Mouse (Mus musculus) ZHBTc4 (cell line): ENCODE measurements around the gene Tmed9.
A peak's percentile ranks its signal among the peaks of the same experiment; 100 is the strongest.
"Not testable (repeated sequence)": the region's sequence is repeated elsewhere in the genome, so short reads cannot be mapped to it uniquely, and the experiment has no call there.

ENCODE experiments used
- DNase-seq: peaks from one replicate; pipeline ENCODE4 v3.0.0-alpha.2; 2011; ENCODE audit warnings: low read depth, low spot score

Gene Tmed9

DNA sequence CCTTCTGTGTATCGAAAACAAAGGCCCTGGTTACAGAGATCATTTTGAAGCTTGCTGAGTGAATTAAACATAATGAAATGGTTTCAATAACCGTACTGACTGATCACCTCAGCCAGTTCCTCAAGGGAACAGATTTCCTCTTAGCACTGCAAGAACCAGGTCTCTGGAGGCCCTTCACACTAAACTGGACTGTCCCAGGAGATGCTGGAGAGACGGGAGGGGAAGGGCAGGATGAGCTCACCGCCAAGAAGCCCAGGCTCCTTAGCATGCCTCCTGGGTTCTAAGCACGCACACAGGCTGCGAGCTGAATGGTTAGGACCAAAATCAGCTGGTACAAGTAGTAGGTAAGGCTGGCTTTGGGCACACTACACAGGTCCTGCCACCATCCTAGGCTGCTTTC lies 6.5 kb upstream of the Tmed9 start:
- DNase-seq: no peak

DNA sequence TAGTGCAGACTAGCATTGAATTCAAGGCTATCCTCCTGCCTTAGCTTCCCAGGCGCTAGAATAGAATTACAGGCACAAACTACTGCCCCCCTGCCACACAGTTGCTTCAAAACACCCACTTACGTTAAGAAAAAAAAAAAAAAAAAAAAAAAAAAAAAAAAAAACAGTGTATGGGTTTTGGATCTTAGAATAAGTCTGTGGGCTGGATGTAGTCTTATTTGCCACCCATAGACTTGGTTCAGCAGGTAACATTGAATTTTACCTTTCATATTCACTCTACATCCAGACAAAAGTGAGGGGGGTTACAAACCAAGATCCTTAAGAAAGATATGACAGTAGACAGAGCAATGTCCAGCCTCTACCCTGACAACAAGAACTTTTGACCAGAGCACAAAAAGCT lies 5.6 kb upstream of the Tmed9 start:
- no peak for DNase-seq

GRCm38 (mm10) chr13:55568524-55568923 lies 5.0 kb upstream of the Tmed9 start:
- not testable (repeated sequence) for DNase-seq

DNA sequence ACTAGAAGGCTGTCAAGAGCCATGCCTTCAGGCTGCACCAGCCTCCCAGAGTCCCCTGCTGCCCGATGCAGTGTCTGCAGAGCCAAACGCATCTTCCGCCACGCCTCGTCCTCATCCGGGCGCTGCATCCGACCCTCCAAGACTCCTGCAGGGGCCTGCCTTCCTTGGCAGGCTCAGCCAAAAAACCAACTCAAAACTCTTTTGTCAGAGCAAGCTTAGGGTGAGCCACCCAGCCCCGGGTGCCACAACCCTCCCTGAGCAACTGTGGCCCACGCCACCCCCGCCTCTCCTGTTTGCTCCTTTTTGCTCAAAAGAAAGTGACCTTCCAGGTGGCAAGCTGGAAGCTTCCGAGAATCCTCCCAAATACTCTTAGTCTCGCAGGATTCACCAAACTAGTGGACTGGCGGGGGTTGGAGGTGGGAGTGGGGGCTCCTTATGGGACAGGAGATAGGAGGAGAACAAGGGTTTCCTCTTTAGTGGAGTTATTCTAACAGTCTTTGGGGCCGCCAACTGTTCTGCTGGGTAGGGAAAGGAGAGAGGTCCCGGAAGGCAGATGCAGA lies 3.7 kb upstream of the Tmed9 start:
- peak; percentile 46 for DNase-seq

- peak; percentile 57 for DNase-seq
These were observed 3.1 kb upstream of the Tmed9 start for GRCm38 (mm10) chr13:55570286-55570973.

DNA sequence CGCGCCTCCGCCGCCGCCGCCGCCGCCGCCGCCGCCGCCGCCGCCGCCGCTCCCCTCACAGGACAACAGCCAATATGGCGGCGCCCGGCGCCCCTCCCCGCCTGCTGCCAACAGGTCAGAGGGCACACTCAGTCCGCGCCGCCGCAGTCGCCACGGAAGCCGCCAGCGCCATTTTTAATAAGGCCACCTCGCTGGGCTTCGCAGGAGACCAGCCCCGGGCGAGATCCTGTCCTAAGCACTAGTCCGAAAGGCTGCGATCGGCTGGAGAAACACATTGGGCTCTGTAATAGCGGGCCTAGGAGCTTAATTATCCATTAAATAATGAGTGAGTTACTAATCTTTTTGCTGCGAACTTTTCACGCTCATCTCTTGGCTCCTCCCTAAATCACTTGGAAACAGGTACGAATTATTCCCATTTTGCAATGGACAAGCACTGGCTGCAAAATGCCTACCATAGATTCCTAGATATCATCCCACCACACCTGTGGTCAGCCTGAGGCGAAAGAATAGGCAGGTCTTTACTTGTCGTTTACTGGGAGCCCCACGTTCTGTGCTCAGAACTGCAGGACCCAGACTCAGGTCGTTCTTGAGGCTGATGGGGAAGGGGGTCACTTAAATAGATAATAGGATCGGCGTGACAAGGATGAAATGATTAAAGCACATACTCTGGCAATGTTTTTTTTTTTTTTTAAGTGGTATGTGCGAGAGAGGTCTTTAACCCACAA lies 2.3 kb upstream of the Tmed9 start, which contains the start of gene Fam193b:
Gene Fam193b, minus strand, starts transcription at position 94 of the 725 bp plus-strand sequence.
- peak; percentile 97 for DNase-seq

- DNase-seq: no peak
These were observed 1.6 kb upstream of the Tmed9 start for GRCm38 (mm10) chr13:55571977-55572376.

- DNase-seq: no peak
These were observed 789 bp downstream of the Tmed9 start for GRCm38 (mm10) chr13:55574321-55574720.

GRCm38 (mm10) chr13:55575932-55576331 lies 2.4 kb downstream of the Tmed9 start:
- DNase-seq: peak; percentile 79

GRCm38 (mm10) chr13:55576872-55577271 lies 3.3 kb downstream of the Tmed9 start:
- DNase-seq: not testable (repeated sequence)

DNA sequence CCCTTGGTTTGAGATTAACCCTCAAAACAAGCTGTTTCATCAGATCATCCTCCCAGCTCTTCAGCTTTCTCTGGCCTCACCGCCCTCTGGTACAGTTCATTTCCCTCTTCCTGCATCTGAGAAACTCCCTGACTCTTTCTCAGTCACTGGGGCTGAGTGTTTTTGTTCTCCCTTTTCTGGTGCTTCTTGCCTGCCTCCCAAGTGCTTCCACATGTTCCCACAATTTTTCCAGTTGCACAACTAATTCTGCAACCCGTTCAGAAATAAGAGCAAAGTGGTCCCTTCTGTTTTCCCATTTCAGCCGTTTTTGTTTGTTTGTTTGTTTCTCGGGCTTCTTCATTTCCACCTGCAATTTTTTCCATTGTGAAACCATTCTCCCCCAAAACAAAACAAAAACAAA lies 4.6 kb downstream of the Tmed9 start:
- no peak for DNase-seq

GRCm38 (mm10) chr13:55591961-55592490 lies 18.5 kb downstream of the Tmed9 start:
- peak; percentile 86 for DNase-seq

DNA sequence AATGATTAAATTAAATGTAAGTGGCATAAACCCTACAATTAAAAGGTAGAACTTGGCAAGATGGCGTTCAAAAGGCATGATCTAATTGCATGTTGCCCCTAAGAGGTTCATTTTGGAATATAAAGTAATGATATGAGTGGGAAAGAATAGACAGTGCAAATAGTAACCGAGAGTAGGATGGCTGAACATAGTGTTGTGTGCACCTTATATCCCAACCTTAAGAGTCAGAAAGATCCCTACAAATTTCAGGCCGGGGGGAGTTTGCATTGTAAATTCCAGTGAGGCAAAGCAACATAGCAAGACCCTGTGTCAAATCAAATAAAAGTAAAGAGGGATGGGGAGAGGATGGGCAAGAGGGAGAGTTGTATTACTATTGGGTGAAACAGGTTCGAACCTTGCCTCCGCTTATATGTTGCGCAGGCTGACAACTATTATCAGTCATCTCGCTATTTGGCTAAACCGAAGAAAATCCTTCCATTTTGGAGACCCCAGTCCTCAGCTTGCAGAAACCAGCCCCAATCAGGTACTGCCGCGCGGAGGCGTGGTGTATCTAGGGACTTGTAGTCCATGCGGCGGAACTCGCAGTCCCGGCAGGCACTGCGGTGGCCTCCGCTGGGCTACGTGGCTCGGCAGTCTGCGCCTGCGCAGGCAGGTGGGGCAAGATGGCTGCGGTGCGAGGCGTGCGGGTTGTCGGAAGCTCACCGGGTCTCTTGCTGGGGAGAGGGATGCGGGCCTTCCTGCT lies 19.2 kb downstream of the Tmed9 start:
- DNase-seq: peak; percentile 99

GRCm38 (mm10) chr13:55593254-55593747 lies 19.8 kb downstream of the Tmed9 start:
- no peak for DNase-seq

DNA sequence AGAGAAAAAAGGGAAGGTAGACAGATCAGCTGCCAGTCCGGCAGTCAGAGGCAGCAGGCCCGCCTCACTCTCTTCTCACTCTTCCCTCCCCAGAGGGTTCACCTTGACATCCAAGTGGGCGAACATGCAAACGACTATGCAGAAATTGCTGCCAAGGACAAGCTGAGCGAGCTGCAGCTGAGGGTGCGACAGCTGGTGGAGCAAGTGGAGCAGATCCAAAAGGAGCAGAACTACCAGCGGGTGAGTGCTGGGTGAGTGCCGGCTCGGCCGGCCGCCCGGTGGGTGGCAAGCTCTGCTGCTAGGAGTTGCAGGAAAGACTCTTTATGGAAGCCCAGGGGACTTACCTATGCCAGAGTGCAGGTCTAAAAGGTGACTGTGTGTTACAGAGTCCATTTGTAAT lies 21.8 kb downstream of the Tmed9 start:
- DNase-seq: no peak

GRCm38 (mm10) chr13:55596802-55597201 lies 23.3 kb downstream of the Tmed9 start:
- DNase-seq: no peak

DNA sequence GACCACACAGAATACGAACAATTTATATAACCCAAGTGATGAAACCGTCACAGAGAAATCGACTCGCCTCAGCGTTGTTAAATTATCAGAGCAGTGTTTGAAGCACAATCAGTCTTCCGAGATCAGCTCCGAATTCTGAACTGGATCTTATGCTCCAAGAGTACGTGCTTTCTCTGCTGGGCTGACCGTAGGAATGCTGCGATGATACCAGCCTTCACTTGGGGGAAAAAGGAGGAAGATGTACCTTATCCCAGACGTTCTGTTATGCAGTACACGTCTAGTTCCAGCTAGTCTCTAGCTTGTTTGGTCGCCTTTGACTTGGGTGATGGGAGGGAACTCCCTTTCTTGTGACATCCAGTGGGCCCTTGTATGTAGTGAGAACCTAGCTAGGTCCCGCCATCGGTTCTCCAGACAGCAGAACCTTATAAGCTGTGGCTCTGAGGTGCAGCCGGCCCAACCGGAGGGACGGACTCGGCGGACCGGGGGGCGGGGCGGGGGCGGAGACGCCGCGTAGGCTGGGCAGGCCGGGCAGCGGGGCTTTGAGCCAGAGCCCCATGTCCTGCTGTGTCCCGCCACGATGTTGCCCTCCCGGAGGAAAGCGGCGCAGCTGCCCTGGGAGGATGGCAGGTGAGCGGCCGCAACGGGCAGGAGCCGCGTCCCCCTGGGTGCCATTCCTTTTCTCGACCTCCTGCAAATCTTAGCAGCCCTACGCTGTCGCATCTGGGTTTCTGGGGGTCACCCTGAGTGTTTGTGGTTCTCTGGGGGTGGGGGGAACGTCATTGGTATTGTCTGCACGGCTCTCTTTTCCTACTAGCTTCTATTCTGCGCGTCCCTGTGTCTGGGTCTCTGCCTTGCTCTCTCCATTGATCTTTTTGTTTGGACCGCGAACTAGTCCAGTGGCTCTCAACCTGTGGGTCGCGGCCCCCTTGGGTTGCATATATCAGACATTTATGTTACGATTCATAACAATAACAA lies 26.3 kb downstream of the Tmed9 start, which contains the start of gene B4galt7:
Gene B4galt7, plus strand, starts transcription at position 331 of the 975 bp plus-strand sequence.
- peak; percentile 80 for DNase-seq

- DNase-seq: no peak
These were observed 27.1 kb downstream of the Tmed9 start for GRCm38 (mm10) chr13:55600657-55601056.

GRCm38 (mm10) chr13:55601611-55602010 lies 28.1 kb downstream of the Tmed9 start:
- DNase-seq: peak; percentile 85

DNA sequence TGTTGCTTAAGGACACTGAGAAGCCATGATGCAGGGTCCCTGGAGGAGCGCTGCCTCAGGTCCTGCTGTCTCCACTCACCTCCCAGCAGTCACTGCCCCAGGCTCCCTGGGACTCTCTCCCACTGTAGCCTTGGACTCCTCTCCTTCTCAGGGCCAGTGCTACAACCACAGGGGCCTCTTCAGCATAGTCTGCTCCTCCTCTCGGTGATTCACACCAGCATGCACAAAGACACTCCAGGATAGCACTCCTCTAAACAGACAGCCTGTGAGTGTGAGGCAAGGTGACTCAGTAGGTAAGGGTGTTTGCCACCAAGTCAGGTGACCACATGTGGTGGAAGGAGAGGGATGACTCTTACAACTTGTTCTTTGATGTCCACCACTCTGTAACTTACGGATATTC lies 31.1 kb downstream of the Tmed9 start:
- DNase-seq: no peak
